Mouse (Mus musculus): ENCODE data around the gene Actl11. TPM values are rescaled to one million over a fixed set of nuclear protein-coding genes. Genes with fewer than 3 reads are reported as not detected.

The Actl11 gene
- polyA plus RNA-seq (2012; rRNA removed): not detected in 2 replicates

GRCm38 (mm10) chr9:107928169-107928568, at the start of gene Actl11:
Gene Actl11, plus strand, starts transcription at chr9:107928469.

GRCm38 (mm10) chr9:107887804-107888266, 40.4 kb upstream of the Actl11 start, which contains the start of gene Mon1a:
Gene Mon1a, plus strand, starts transcription at chr9:107888151.

GRCm38 (mm10) chr9:107906252-107906966, 21.9 kb upstream of the Actl11 start, which contains the start of gene Mst1r:
Gene Mst1r, plus strand, starts transcription at chr9:107906873.

GRCm38 (mm10) chr9:107935374-107935773, 7.1 kb downstream of the Actl11 start, which contains the start of gene Camkv:
Gene Camkv, plus strand, starts transcription at chr9:107935674.

GRCm38 (mm10) chr9:107949922-107950235, 21.6 kb downstream of the Actl11 start, which contains the start of gene Traip:
Gene Traip, plus strand, starts transcription at chr9:107950136.

GRCm38 (mm10) chr9:107975399-107976386, 47.4 kb downstream of the Actl11 start, which contains the start of gene Uba7:
Gene Uba7, plus strand, starts transcription at chr9:107975505.

Other genes starting within 250 kb of the Actl11 start
- gene Gnat1, start 248.8 kb upstream of the Actl11 start, polyA plus RNA-seq (2012; rRNA removed): 0.02 TPM in 1 of 2 replicates, not detected in the other
- 2.7 and 2.8 TPM in 2 replicates for gene Sema3f, start 218.0 kb upstream of the Actl11 start, polyA plus RNA-seq (2012; rRNA removed)
- gene Rbm5, start 157.5 kb upstream of the Actl11 start, polyA plus RNA-seq (2012; rRNA removed): 38.0 and 39.9 TPM in 2 replicates
- gene Rbm6, start 55.2 kb upstream of the Actl11 start, polyA plus RNA-seq (2012; rRNA removed): 21.5 and 22.3 TPM in 2 replicates
- 3.8 and 3.9 TPM in 2 replicates for gene Mon1a, start 40.3 kb upstream of the Actl11 start, polyA plus RNA-seq (2012; rRNA removed)
- gene Mst1r, start 21.6 kb upstream of the Actl11 start, polyA plus RNA-seq (2012; rRNA removed): 0.98 and 1.0 TPM in 2 replicates
- 0.10 and 0.13 TPM in 2 replicates for gene Camkv, start 7.2 kb downstream of the Actl11 start, polyA plus RNA-seq (2012; rRNA removed)
- 6.3 and 8.5 TPM in 2 replicates for gene Traip, start 21.7 kb downstream of the Actl11 start, polyA plus RNA-seq (2012; rRNA removed)
- gene Uba7, start 47.0 kb downstream of the Actl11 start, polyA plus RNA-seq (2012; rRNA removed): 73.2 and 97.2 TPM in 2 replicates
- gene Gm20661, start 54.6 kb downstream of the Actl11 start, polyA plus RNA-seq (2012; rRNA removed): 0.65 and 0.71 TPM in 2 replicates
- gene Inka1, start 57.4 kb downstream of the Actl11 start, polyA plus RNA-seq (2012; rRNA removed): 27.4 and 29.9 TPM in 2 replicates
- 2.4 and 3.3 TPM in 2 replicates for gene Cdhr4, start 64.0 kb downstream of the Actl11 start, polyA plus RNA-seq (2012; rRNA removed)
- 0.58 and 0.95 TPM in 2 replicates for gene Gm20662, start 67.9 kb downstream of the Actl11 start, polyA plus RNA-seq (2012; rRNA removed)
- gene Ip6k1, start 74.0 kb downstream of the Actl11 start, polyA plus RNA-seq (2012; rRNA removed): 27.1 and 30.8 TPM in 2 replicates
- gene Gmppb, start 120.8 kb downstream of the Actl11 start, polyA plus RNA-seq (2012; rRNA removed): 8.2 and 9.5 TPM in 2 replicates
- 0.42 and 0.55 TPM in 2 replicates for gene Amigo3, start 124.7 kb downstream of the Actl11 start, polyA plus RNA-seq (2012; rRNA removed)
- gene Mst1, start 152.0 kb downstream of the Actl11 start, polyA plus RNA-seq (2012; rRNA removed): 17.8 and 19.6 TPM in 2 replicates
- gene Rnf123, start 154.9 kb downstream of the Actl11 start, polyA plus RNA-seq (2012; rRNA removed): 105 and 129 TPM in 2 replicates
- 116 and 139 TPM in 2 replicates for gene Apeh, start 166.1 kb downstream of the Actl11 start, polyA plus RNA-seq (2012; rRNA removed)

Measured in liver, embryonic 14 days (tissue).